Mouse (Mus musculus): ENCODE measurements around the gene Myl12a. TPM values are rescaled to one million over a fixed set of nuclear protein-coding genes. Genes with fewer than 3 reads are reported as not detected.
"Not testable (repeated sequence)": the region's sequence is repeated elsewhere in the genome, so short reads cannot be mapped to it uniquely, and the experiment has no call there.

Gene Myl12a
- polyA plus RNA-seq, 1 experiment from 2014 or later = 417 TPM

DNA sequence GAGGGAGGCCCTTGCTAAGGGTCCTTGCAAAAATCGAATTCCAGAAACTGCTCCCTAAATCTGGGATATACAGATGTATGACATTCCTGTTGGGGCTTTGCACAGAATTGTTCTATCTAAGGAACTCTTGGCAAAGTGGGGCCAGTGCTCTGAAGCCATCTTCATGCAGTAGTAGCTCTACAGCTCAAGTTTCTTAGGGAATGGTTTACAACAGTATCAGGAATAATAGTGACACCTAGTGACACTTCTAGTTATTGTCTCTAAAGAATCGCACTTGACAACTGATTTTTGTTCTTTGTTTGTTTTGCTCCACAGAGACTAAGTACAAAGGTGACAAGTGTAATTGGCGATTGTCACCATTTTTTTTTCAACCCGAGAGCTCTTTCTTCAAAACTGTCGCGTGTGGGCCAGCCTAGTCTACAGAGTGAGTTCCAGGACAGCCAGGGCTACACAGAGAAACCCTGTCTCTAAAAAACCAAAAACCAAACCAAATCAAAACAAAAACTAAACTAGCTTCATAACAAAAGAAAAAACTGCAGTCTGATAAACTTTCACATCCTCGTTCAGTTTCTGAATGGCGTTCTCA lies 34.0 kb downstream of the Myl12a start:
- H3K9me3 ChIP-seq (ENCODE audit: control insufficient read depth) = no peaks in the 10 kb centered on the region
- no peak overlapping the region; the same call in 1 of the 2 replicates for H3K4me2 ChIP-seq (replicated peaks; ENCODE audit: low read depth)
- ATAC-seq = peak; percentile 20; the same call in 1 of the 2 replicates
- H3K27me3 ChIP-seq (replicated peaks; ENCODE audit: control insufficient read depth, insufficient read depth, low read length) = no peaks in the 10 kb centered on the region
- peaks cover 11% of the 10 kb centered on the region for H3K36me3 ChIP-seq (ENCODE audit: control insufficient read depth, insufficient read depth)
- TF ChIP-seq CTCF (IDR thresholded peaks at IDR 0.05; ENCODE audit: low read depth) = peak; percentile 82
- H3K4me3 ChIP-seq (ENCODE audit: low read depth, low read length) = no peak overlapping the region
- H3K9ac ChIP-seq (ENCODE audit: low read depth, low read length) = no peak overlapping the region
- WGBS = 13% methylated on average over 8 of the region's 8 CpGs
- no peak overlapping the region for H3K27ac ChIP-seq (ENCODE audit: low read depth, low read length)
- H3K4me1 ChIP-seq (replicated peaks; ENCODE audit: control insufficient read depth, insufficient read depth, low read length) = no peaks in the 10 kb centered on the region

DNA sequence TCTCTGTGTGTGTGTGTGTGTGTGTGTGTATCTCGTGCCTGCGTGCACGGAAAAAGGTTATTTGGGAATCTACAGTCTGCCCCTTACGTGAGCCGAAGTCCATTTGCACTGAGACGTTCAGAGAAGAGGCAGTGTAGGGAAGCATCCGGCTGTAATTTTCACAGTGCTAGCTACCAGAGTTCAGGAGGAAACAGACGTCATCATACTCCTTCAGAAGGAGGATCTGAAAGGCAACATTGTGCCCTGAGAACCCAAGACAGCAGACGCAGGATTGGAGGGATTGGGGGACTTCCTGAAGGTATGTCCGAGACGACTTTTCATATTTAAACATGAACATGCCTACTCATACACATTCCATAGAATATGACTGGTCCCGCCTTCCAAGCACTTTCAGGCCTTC lies 35.0 kb downstream of the Myl12a start:
- no peak for ATAC-seq
- Histone ChIP-seq H3K4me1 (replicated peaks; ENCODE audit: control insufficient read depth, insufficient read depth, low read length) (no peaks in the 10 kb centered on the region), H3K36me3 (ENCODE audit: control insufficient read depth, insufficient read depth) (0 out of 2 replicates have a peak, but pooled peaks cover under 1% of the 10 kb centered on the region), H3K27me3 (replicated peaks; ENCODE audit: control insufficient read depth, insufficient read depth, low read length) (no peaks in the 10 kb centered on the region), H3K4me3 (ENCODE audit: low read depth, low read length) (no peak overlapping the region), H3K4me2 (replicated peaks; ENCODE audit: low read depth) (no peak overlapping the region), H3K9me3 (ENCODE audit: control insufficient read depth) (no peaks in the 10 kb centered on the region), H3K27ac (ENCODE audit: low read depth, low read length) (no peak overlapping the region), H3K9ac (ENCODE audit: low read depth, low read length) (no peak overlapping the region)
- 61% methylated on average over 12 of the region's 12 CpGs for WGBS
- TF ChIP-seq CTCF (IDR thresholded peaks at IDR 0.05; ENCODE audit: low read depth) = no peak

DNA sequence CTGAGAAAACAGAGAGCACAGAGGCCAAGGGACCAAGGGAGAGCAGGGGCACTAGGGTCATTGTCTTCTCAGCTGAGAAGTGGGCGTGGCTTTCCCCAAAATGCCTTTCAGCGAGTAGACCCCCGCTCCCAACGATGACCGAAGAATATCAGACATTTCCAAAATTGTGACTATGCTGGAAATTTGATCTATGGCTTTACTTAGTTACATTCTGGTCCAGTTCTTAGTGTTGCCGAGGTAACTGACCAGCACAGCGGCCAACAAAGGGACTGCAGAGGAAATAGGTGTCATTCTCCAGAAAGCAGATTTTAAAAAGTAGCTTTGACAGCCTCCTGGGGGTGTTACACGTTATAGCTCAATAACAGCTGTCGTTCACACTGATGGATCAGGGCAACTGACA lies 35.5 kb downstream of the Myl12a start:
- Histone ChIP-seq H3K36me3 (ENCODE audit: control insufficient read depth, insufficient read depth) (no peaks in the 10 kb centered on the region), H3K4me1 (replicated peaks; ENCODE audit: control insufficient read depth, insufficient read depth, low read length) (no peaks in the 10 kb centered on the region), H3K4me3 (ENCODE audit: low read depth, low read length) (no peak overlapping the region), H3K27ac (ENCODE audit: low read depth, low read length) (no peak overlapping the region), H3K9ac (ENCODE audit: low read depth, low read length) (no peak overlapping the region), H3K27me3 (replicated peaks; ENCODE audit: control insufficient read depth, insufficient read depth, low read length) (no peaks in the 10 kb centered on the region), H3K4me2 (replicated peaks; ENCODE audit: low read depth) (no peak overlapping the region), H3K9me3 (ENCODE audit: control insufficient read depth) (no peaks in the 10 kb centered on the region)
- TF ChIP-seq CTCF (IDR thresholded peaks at IDR 0.05; ENCODE audit: low read depth) = peak; percentile 11; the same call in 1 of the 2 replicates
- 54% methylated on average over 9 of the region's 9 CpGs for WGBS
- no peak for ATAC-seq

DNA sequence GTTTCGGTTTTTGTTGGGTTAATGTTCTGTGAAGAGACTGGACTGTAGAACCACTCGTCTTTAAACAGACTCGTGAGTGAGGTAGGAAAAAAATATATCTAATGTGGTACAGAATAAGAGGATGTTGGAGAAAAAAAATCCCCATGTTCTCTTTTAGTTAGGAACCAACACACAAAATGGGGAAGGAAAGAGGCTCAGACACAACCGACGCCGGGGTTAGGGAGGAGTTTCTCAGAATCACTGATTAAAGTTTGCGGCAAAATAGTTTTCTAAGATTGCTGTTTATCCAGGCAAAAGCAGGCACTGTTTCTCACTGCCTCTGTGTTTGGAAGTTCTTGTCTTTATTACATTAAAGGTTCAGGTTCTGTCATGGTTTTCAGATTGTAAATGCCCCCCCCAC lies 36.6 kb downstream of the Myl12a start:
- no peak for ATAC-seq
- Histone ChIP-seq H3K4me3 (ENCODE audit: low read depth, low read length) (no peak overlapping the region), H3K27ac (ENCODE audit: low read depth, low read length) (no peak overlapping the region), H3K4me1 (replicated peaks; ENCODE audit: control insufficient read depth, insufficient read depth, low read length) (no peaks in the 10 kb centered on the region), H3K9me3 (ENCODE audit: control insufficient read depth) (no peaks in the 10 kb centered on the region), H3K9ac (ENCODE audit: low read depth, low read length) (no peak overlapping the region), H3K36me3 (ENCODE audit: control insufficient read depth, insufficient read depth) (no peaks in the 10 kb centered on the region), H3K27me3 (replicated peaks; ENCODE audit: control insufficient read depth, insufficient read depth, low read length) (no peaks in the 10 kb centered on the region), H3K4me2 (replicated peaks; ENCODE audit: low read depth) (no peak overlapping the region)
- TF ChIP-seq CTCF (IDR thresholded peaks at IDR 0.05; ENCODE audit: low read depth) = no peak
- 90% methylated on average over 7 of the region's 7 CpGs for WGBS

DNA sequence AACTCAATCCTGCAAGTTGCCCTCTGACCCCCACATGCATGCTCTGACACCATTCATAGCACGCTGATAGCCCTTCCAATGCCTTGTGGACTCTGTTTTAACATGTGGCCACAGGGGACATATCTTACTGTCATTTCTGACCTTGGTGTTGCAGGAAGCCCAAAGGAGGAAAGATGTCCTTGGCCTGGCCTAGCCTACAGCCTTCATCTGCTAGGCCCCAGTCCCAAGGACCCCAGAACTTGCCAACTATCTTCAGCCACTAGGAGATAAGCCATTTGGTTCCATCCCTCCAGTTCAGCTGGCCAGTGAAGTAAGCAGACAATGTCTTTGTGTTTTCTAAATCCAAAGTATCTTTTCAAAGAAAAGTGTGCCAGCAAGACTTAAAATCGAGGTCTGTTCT lies 37.4 kb downstream of the Myl12a start:
- Histone ChIP-seq H3K4me3 (ENCODE audit: low read depth, low read length) (no peak overlapping the region), H3K9ac (ENCODE audit: low read depth, low read length) (no peak overlapping the region), H3K27ac (ENCODE audit: low read depth, low read length) (no peak overlapping the region), H3K4me2 (replicated peaks; ENCODE audit: low read depth) (no peak overlapping the region), H3K4me1 (replicated peaks; ENCODE audit: control insufficient read depth, insufficient read depth, low read length) (no peaks in the 10 kb centered on the region), H3K27me3 (replicated peaks; ENCODE audit: control insufficient read depth, insufficient read depth, low read length) (no peaks in the 10 kb centered on the region), H3K36me3 (ENCODE audit: control insufficient read depth, insufficient read depth) (no peaks in the 10 kb centered on the region), H3K9me3 (ENCODE audit: control insufficient read depth) (no peaks in the 10 kb centered on the region)
- TF ChIP-seq CTCF (IDR thresholded peaks at IDR 0.05; ENCODE audit: low read depth) = no peak
- 73% methylated on average over 2 of the region's 2 CpGs for WGBS
- ATAC-seq = no peak

DNA sequence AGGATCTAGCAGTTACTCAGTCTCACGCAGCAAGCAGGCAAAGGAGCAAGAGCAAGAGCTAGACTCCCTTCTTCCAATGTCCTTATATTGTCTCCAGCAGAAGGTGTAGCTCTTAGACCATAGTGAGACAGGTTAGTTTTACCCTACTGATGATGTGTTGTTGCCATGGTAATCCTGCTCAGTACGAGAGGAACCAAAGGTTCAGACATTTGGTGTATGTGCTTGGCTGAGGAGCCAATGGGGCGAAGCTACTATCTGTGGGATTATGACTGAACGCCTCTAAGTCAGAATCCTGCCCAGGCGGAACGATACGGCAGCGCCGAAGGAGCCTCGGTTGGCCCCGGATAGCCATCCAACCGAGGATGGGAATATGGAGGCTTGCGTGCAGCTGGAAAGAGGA lies 39.1 kb downstream of the Myl12a start:
- 84% methylated on average over 12 of the region's 13 CpGs for WGBS

DNA sequence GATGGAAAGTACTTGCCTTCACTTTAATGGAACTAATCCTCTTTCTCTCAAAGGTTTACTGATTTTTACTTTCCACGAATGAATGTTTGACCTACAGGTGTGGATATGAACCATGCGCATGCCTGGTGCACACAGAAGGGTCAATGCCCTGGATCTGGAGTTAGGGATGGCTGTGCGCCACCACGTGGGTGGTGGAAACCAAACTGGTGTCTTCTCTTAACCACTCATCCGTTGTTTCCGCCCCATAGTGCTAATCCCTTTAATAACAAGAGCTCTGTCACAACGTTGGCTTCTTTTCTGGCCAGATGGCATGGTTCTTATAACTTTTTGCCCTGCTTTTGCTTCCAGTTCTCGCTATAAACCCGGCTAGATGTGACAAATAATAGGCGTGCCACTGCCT lies 51.4 kb downstream of the Myl12a start:
- H3K9me3 ChIP-seq (ENCODE audit: control insufficient read depth) = no peaks in the 10 kb centered on the region

More for the DNA sequence above, 39.1 kb downstream of the Myl12a start:
- H3K27me3 ChIP-seq (replicated peaks; ENCODE audit: control insufficient read depth, insufficient read depth, low read length); H3K36me3 ChIP-seq (ENCODE audit: control insufficient read depth, insufficient read depth); H3K4me2 ChIP-seq (replicated peaks; ENCODE audit: low read depth); H3K4me3 ChIP-seq (ENCODE audit: low read depth, low read length); H3K9ac ChIP-seq (ENCODE audit: low read depth, low read length); H3K9me3 ChIP-seq (ENCODE audit: control insufficient read depth); H3K4me1 ChIP-seq (replicated peaks; ENCODE audit: control insufficient read depth, insufficient read depth, low read length); H3K27ac ChIP-seq (ENCODE audit: low read depth, low read length): not testable (repeated sequence)
- peak; percentile 100 for ATAC-seq

More for the DNA sequence above, 51.4 kb downstream of the Myl12a start:
- Histone ChIP-seq H3K27ac (ENCODE audit: low read depth, low read length) (no peak overlapping the region), H3K27me3 (replicated peaks; ENCODE audit: control insufficient read depth, insufficient read depth, low read length) (no peaks in the 10 kb centered on the region), H3K9ac (ENCODE audit: low read depth, low read length) (no peak overlapping the region), H3K4me1 (replicated peaks; ENCODE audit: control insufficient read depth, insufficient read depth, low read length) (no peaks in the 10 kb centered on the region), H3K4me2 (replicated peaks; ENCODE audit: low read depth) (no peak overlapping the region), H3K36me3 (ENCODE audit: control insufficient read depth, insufficient read depth) (no peaks in the 10 kb centered on the region), H3K4me3 (ENCODE audit: low read depth, low read length) (no peak overlapping the region)
- WGBS = 82% methylated on average over 10 of the region's 10 CpGs
- no peak for ATAC-seq
- TF ChIP-seq CTCF (IDR thresholded peaks at IDR 0.05; ENCODE audit: low read depth) = no peak

Data from intestine, postnatal 0 days (tissue).